Mouse (Mus musculus) limb, embryonic 12.5 days (tissue): Measurements from ENCODE around the gene Trmt44. TPM values are rescaled to one million over a fixed set of nuclear protein-coding genes. Genes with fewer than 3 reads are reported as not detected.

Source experiments
- ATAC-seq: fragments of 200-750 bp; cut with Nextera tagmentation; 2 replicates; pipeline ENCODE4 v1.8.0; 2017; ENCODE audit warnings: low read depth, moderate TSS enrichment; ENCODE audit not compliant: insufficient number of reproducible peaks, insufficient read depth, low FRiP score, low TSS enrichment
- H3K27ac ChIP-seq: fragments of 300-500 bp; sonication (generic); 2 replicates; pipeline ENCODE4 v1.5.1; 2016; ENCODE audit warnings: mild to moderate bottlenecking, moderate library complexity
- H3K27me3 ChIP-seq: fragments of 300-500 bp; sonication (generic); 2 replicates; pipeline ENCODE4 v1.6.1; 2016; ENCODE audit warnings: mild to moderate bottlenecking, moderate library complexity
- H3K36me3 ChIP-seq: fragments of 300-500 bp; sonication (generic); 2 replicates; pipeline ENCODE4 v1.6.1; 2016; ENCODE audit warnings: mild to moderate bottlenecking, moderate library complexity
- H3K4me1 ChIP-seq: fragments of 300-500 bp; sonication (generic); replicated peaks from 2 replicates; pipeline ENCODE4 v1.6.1; 2016
- H3K4me2 ChIP-seq: fragments of 300-500 bp; sonication (generic); 2 replicates; pipeline ENCODE4 v1.6.1; 2016; ENCODE audit warnings: mild to moderate bottlenecking, moderate library complexity
- H3K4me3 ChIP-seq: fragments of 300-500 bp; sonication (generic); replicated peaks from 2 replicates; pipeline ENCODE4 v1.5.1; 2016; ENCODE audit warnings: mild to moderate bottlenecking
- H3K9ac ChIP-seq: fragments of 300-500 bp; sonication (generic); replicated peaks from 2 replicates; pipeline ENCODE4 v1.6.1; 2016; ENCODE audit warnings: mild to moderate bottlenecking, moderate library complexity
- H3K9me3 ChIP-seq: fragments of 300-500 bp; sonication (generic); 2 replicates; pipeline ENCODE4 v1.6.1; 2016; ENCODE audit warnings: mild to moderate bottlenecking, moderate library complexity
- WGBS: fragments of 180-500 bp; shearing (Covaris S2); methylation state at CpG from one replicate; pipeline ENCODE4 v1.1.7; 2016; 5-methylcytosine and 5-hydroxymethylcytosine counted together
- polyA plus RNA-seq: library from polyadenylated mRNA; unstranded; fragments of >200 nt; fragmentation: Nextera tagmentation; extraction: Ambion mirVana; gene quantifications from 2 replicates; pipeline ENCODE4 v1.2.1, GENCODE M21; 2016

Trmt44 gene
- 9.5 and 10.0 TPM in 2 replicates for polyA plus RNA-seq

DNA sequence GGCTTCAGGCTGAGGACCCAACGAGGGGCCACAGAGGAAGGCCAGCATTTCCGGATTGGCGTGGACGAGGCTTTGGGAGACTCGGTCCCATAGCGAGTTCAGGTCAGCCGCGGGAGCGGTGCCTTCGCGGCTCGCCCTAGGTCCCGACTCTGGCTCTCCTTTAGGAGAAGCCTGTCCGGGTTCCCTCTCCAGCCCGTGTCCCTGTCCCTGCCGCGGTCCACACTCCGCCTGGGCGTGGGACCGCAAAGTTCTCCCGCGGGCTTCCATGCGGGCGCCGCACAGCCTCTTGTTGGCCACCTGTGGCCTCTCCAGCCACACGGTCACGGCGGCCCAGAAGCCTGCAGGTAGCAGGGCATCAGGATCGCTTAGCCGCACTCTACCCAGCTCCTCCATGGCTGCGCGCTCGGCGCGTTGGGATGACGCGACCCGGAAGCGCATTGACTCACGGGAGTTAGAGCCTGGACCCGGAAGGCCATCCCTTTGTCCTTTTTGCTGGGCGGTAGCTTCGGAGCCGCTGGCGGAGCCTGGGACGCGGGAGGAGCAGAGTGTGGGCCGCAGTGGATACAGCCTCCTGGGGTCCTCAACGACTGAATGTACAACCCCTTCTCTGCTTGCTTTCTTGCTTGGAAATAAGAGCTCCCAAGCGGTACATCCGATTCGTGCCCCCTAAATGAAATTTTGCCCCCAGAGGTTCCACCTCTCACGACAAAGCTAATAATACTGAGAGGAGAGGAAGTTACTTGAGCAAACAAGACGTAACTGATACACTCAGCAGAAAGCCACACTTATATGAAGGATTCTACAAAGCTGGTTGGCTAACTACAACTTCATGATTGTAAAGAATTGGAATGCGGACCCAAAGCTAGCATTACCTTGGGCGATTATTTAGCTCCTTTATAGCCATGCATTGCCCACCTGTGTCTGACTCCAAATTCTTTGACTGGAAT is at the start of gene Trmt44:
Gene Trmt44, minus strand, starts transcription at position 418 of the 947 bp plus-strand sequence.
- Histone ChIP-seq H3K27ac (peak within 1 kb of the TSS; percentile 81), H3K4me2 (peak within 1 kb of the TSS; percentile 95), H3K4me3 (peak within 1 kb of the TSS; percentile 98), H3K4me1 (peaks cover 9% of the 10 kb centered on the region), H3K9ac (peak within 1 kb of the TSS; percentile 86), H3K27me3 (peaks cover 3% of the 10 kb centered on the region; the same call in 1 of the 2 replicates), H3K36me3 (peaks cover 38% of the 10 kb centered on the region), H3K9me3 (no peaks in the 10 kb centered on the region)
- 4% methylated on average over 56 of the region's 56 CpGs for WGBS
- peak; percentile 89 for ATAC-seq

DNA sequence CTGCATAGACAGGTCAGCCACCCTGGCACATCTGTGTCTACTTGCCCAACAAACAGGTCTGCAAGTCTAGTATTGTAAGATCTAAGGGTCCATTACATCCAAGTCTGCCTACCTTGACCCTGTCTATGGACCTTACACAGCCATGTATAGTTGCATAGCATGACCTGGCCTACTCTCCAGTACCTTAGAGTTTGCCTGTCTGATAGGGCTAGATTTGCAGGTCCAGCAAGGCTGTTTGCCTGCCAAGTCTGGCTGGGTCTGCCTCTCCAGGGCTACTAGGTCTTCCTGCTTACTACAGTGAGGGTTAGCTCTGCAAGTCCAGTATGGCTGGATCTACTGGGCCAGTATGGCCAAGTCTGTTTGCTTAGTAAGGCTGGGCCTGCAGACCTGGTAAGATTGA is 49.0 kb upstream of the Trmt44 start:
- Histone ChIP-seq H3K27me3 (no peaks in the 10 kb centered on the region), H3K4me3 (no peak overlapping the region), H3K27ac (no peak overlapping the region), H3K9ac (no peak overlapping the region), H3K36me3 (no peaks in the 10 kb centered on the region), H3K4me2 (no peak overlapping the region), H3K9me3 (no peaks in the 10 kb centered on the region), H3K4me1 (peaks cover 13% of the 10 kb centered on the region)
- no peak for ATAC-seq

DNA sequence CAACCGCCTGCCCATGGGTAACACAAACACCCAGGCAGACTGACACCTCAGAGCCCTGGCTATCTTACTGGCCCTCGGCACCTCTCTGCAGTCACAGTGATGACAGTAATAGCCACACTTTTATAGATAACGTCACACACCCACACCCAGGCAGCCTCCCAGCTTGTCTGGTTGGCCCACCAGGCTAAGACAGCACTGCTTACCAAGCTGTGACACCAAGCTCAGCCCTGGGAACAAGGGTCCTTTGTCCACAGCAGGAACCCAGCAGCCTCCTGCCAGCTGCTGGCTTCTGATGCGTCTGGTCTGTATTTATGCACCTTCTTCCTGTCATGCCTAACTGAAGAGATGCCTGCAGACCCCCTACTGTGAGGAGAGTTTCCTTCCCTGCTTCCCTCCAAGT is 46.2 kb upstream of the Trmt44 start:
- no peak for ATAC-seq
- Histone ChIP-seq H3K4me3 (no peak overlapping the region), H3K36me3 (no peaks in the 10 kb centered on the region), H3K4me2 (no peak overlapping the region), H3K9me3 (no peaks in the 10 kb centered on the region), H3K9ac (no peak overlapping the region), H3K4me1 (peaks cover 28% of the 10 kb centered on the region), H3K27ac (no peak overlapping the region), H3K27me3 (no peaks in the 10 kb centered on the region)
- 35% methylated on average over 4 of the region's 4 CpGs for WGBS

DNA sequence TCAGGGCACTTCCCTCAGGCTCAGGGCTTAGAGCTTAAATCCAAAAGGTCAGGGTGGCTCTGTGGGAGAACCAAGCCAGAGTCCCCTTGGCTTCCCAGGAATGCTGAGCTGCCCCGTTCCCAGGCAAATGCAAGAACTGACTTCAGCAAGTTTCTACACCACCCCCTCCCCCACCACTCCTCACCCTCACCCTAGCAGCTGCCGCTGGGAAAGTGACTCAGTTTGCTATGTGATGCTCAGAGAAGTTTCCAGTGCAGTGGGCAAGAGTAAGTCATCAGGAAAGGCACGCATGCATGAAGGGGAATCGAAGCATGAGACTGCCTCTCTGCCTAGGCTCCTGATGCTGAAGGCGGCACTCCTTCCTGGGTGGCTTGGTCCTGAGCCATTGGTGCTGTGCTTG is 42.1 kb upstream of the Trmt44 start:
- H3K4me2 ChIP-seq, result no peak overlapping the region
- H3K4me3 ChIP-seq, result no peak overlapping the region
- no peaks in the 10 kb centered on the region for H3K9me3 ChIP-seq
- H3K27ac ChIP-seq, result peak overlapping the region; percentile 72
- no peaks in the 10 kb centered on the region for H3K27me3 ChIP-seq
- 48% methylated on average over 5 of the region's 5 CpGs for WGBS
- H3K4me1 ChIP-seq, result peaks cover 28% of the 10 kb centered on the region
- ATAC-seq, result no peak
- H3K36me3 ChIP-seq, result no peaks in the 10 kb centered on the region
- H3K9ac ChIP-seq, result no peak overlapping the region

DNA sequence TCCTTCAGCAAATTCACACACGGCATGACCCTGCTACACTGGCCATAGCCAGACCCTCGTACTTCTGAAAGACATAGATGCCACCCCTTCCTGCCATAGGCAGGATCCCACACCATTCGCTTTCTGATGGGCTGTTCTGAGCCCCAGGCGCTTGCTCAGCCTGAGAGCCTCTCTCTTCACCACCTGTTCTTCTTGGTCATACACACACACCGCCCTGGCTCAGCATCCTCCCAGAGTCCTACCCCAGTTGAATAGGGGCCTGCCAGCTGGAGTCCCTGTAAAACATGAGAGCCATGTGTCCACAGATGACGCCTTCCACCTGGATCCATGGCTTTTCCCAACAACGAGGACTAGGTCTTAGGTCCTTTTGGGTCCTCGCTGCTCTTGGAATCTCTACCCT is 37.9 kb upstream of the Trmt44 start:
- Histone ChIP-seq H3K27ac (no peak overlapping the region), H3K9ac (no peak overlapping the region), H3K4me1 (peaks cover 49% of the 10 kb centered on the region), H3K27me3 (no peaks in the 10 kb centered on the region), H3K9me3 (no peaks in the 10 kb centered on the region), H3K4me3 (no peak overlapping the region), H3K4me2 (no peak overlapping the region), H3K36me3 (0 out of 2 replicates have a peak, but pooled peaks cover 4% of the 10 kb centered on the region)
- no peak for ATAC-seq
- WGBS, result 82% methylated on average over 8 of the region's 8 CpGs

DNA sequence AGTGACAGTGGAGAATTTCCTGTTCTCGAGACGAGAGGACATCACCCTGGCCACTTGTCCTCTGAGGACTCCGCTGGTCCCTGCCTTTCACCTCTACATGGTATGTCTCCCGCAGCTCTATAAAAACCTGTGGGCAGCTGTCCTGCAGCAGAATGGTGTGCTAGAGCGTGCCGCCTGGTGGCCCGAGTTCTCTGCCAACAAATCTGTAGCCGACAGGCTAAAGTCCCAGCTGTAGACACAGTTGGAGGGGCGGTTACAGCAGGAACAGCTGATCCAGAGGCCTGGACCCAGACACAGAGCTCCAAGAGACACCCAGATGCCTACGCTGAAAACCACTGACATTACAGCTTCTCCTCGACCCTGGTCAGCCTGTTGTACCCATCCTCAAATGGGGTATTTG is 37.0 kb upstream of the Trmt44 start:
- ATAC-seq, result no peak
- no peak overlapping the region for H3K4me2 ChIP-seq
- H3K9ac ChIP-seq, result no peak overlapping the region
- H3K36me3 ChIP-seq, result 0 out of 2 replicates have a peak, but pooled peaks cover 6% of the 10 kb centered on the region
- no peaks in the 10 kb centered on the region for H3K27me3 ChIP-seq
- no peak overlapping the region for H3K4me3 ChIP-seq
- H3K9me3 ChIP-seq, result no peaks in the 10 kb centered on the region
- no peak overlapping the region for H3K27ac ChIP-seq
- WGBS, result 79% methylated on average over 11 of the region's 11 CpGs
- H3K4me1 ChIP-seq, result peaks cover 45% of the 10 kb centered on the region

DNA sequence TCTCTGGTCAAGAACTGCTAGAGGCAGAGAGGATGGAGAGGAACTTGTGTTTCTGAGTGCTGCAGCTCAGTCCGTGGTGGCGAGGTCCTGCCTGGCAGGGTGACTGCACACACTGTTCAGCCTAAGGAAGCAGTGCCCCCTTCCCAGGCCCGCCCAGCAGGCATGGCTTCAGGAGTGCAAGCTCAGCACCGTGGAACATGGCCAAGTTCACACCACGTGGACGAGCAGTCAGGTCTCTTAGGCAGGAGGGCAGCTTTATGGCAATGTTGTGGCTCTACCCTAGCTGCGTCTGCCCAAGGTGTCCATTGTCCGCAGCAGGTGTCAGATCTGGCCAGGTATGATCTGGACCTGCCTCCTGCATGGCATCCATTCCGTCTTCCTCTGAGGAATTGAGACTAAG is 36.3 kb upstream of the Trmt44 start:
- Histone ChIP-seq H3K36me3 (0 out of 2 replicates have a peak, but pooled peaks cover 7% of the 10 kb centered on the region), H3K9me3 (no peaks in the 10 kb centered on the region), H3K27ac (no peak overlapping the region; the same call in 1 of the 2 replicates), H3K4me1 (peaks cover 39% of the 10 kb centered on the region), H3K4me3 (no peak overlapping the region), H3K9ac (no peak overlapping the region), H3K27me3 (no peaks in the 10 kb centered on the region), H3K4me2 (no peak overlapping the region)
- 88% methylated on average over 9 of the region's 9 CpGs for WGBS
- no peak for ATAC-seq

DNA sequence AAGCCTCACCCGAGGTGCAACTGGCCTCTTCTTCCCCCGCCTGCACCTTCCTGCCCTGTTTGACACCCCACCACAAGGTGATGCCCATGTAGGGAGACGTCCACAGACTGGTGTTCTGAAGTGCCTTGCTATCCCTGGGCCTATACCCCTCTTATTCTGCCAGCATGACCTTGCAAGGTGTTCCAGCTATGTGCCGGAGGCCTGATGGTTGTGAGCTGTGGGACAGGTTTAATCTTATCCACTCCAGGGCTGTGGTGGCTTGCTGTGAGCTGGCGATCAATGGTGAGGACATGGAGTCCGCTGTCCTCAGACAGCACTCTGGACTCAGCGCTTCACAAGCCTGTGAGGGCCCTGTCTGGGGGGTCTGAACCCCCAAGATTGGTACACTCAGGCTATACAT is 35.5 kb upstream of the Trmt44 start:
- Histone ChIP-seq H3K36me3 (peaks cover 12% of the 10 kb centered on the region; the same call in 1 of the 2 replicates), H3K4me2 (no peak overlapping the region), H3K4me1 (peaks cover 39% of the 10 kb centered on the region), H3K9me3 (no peaks in the 10 kb centered on the region), H3K4me3 (no peak overlapping the region), H3K27ac (peak overlapping the region; percentile 85), H3K27me3 (no peaks in the 10 kb centered on the region), H3K9ac (no peak overlapping the region)
- 87% methylated on average over 7 of the region's 7 CpGs for WGBS
- ATAC-seq, result no peak

DNA sequence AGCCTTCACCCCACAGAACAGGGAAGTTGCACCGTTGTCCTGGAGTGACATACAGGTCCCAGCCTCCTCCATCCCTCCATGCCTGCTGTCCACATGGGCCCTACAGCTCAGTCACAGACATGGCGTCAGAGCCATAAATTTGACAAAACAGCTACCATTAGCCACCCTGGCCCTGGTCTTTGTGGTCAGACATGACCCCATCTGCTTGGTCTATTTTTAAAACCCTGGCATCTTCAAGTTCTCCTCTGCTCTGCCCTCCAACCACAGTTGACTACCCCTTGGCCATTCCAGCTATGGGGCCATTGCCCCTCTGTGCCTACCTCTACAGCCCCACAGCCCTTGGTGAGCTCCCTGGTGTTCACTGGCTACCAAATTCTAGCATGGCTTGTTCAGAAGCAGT is 35.1 kb upstream of the Trmt44 start:
- H3K4me1 ChIP-seq, result peaks cover 39% of the 10 kb centered on the region
- no peak overlapping the region for H3K4me3 ChIP-seq
- no peak for ATAC-seq
- H3K36me3 ChIP-seq, result peaks cover 16% of the 10 kb centered on the region; the same call in 1 of the 2 replicates
- H3K4me2 ChIP-seq, result no peak overlapping the region
- no peaks in the 10 kb centered on the region for H3K9me3 ChIP-seq
- peak overlapping the region; percentile 85 for H3K27ac ChIP-seq
- H3K27me3 ChIP-seq, result no peaks in the 10 kb centered on the region
- H3K9ac ChIP-seq, result no peak overlapping the region
- 76% methylated on average over 2 of the region's 2 CpGs for WGBS

DNA sequence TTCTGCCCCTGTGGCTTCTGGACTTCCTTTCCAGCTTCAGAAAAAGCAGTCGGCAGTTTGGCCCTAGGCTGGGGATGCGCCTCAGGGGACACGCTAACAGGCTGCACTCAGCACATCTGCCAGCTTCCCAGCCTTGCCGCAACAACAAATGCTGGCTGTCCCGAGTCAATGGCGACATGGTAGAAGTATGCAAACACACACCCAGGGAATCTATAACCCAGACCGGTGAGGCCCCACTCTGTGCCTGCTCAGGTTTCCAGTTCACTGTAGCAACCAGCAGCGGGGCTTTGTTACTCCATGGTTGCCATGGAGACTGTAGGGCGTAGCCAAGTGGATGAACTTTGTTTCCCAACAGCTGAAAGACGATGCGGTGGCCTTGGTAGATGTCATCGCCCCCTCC is 34.5 kb upstream of the Trmt44 start:
- Histone ChIP-seq H3K4me1 (peaks cover 39% of the 10 kb centered on the region), H3K4me2 (0 out of 2 replicates have a peak overlapping the region, but pooled peaks have one; percentile 4), H3K9me3 (no peaks in the 10 kb centered on the region), H3K36me3 (peaks cover 20% of the 10 kb centered on the region; the same call in 1 of the 2 replicates), H3K9ac (no peak overlapping the region), H3K4me3 (no peak overlapping the region), H3K27me3 (no peaks in the 10 kb centered on the region), H3K27ac (peak overlapping the region; percentile 85)
- WGBS, result 35% methylated on average over 12 of the region's 12 CpGs
- peak; percentile 86 for ATAC-seq

DNA sequence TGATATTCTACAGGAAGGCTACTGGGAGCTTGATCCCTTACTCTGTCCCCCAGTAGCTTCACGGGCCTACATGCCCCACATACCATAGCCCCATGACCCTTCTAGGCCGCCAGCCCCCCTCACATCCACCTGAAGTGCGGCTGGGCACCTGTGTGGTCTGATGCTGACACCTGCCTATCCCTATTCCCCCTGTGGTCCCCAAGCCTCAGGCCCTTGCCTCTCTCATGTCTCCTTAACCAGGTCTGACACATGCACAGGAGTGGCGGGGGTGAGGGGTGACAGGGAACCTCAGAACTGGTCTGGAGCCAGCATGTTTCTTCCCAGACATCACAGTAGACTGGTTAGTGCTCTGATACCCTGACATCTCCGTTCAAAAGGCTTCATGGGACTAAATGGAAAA is 33.7 kb upstream of the Trmt44 start:
- H3K27ac ChIP-seq, result peak overlapping the region; percentile 85
- peaks cover 24% of the 10 kb centered on the region; the same call in 1 of the 2 replicates for H3K36me3 ChIP-seq

More for the DNA sequence above, 33.7 kb upstream of the Trmt44 start:
- ATAC-seq, result no peak
- WGBS, result 84% methylated on average over 5 of the region's 5 CpGs
- H3K4me2 ChIP-seq, result 0 out of 2 replicates have a peak overlapping the region, but pooled peaks have one; percentile 4
- peaks cover 39% of the 10 kb centered on the region for H3K4me1 ChIP-seq
- no peak overlapping the region for H3K9ac ChIP-seq
- H3K9me3 ChIP-seq, result no peaks in the 10 kb centered on the region
- H3K27me3 ChIP-seq, result no peaks in the 10 kb centered on the region
- H3K4me3 ChIP-seq, result no peak overlapping the region
